Mouse (Mus musculus): Measurements from ENCODE around the gene Cbr3.

DNA sequence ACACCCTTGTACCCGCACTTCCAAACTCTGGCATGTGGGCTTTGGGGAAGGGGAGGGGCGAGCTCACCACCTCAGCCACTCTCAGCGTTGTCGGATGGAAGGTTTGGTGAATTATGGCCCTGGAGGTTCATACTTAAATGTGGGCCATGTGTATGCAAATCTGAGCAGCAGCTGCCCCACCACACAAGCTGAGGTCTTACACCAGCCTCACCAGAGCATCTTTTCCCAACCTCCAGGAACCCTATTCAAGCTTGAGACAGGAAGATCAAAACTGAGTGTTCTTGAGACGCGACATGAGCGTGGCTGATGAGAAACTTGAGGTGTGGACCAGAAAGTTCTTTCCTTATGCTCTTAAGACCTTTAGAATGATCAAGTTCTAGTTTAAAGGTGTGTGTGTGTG is 1.4 kb downstream of the Cbr3 start:
- TF ChIP-seq CTCF (IDR thresholded peaks at IDR 0.05; ENCODE audit: low read depth) (no peak), EP300 (IDR thresholded peaks at IDR 0.05; ENCODE audit: low read depth) (no peak)

Measured in liver, postnatal 0 days (tissue).